Mouse (Mus musculus): ENCODE measurements around the gene Acp5.

The Acp5 gene

GRCm38 (mm10) chr9:22098993-22099696 is 36.4 kb downstream of the Acp5 start, which contains the start of gene Cnn1:
Gene Cnn1, plus strand, starts transcription at chr9:22099216.
- 8% methylated on average over 14 of the region's 14 CpGs for WGBS

GRCm38 (mm10) chr9:22095854-22096307 is 39.6 kb downstream of the Acp5 start:
- 2% methylated on average over 24 of the region's 24 CpGs for WGBS

- WGBS: 90% methylated on average over 6 of the region's 6 CpGs
Measured at GRCm38 (mm10) chr9:22092746-22093145, 42.8 kb downstream of the Acp5 start.

GRCm38 (mm10) chr9:22089986-22090385 is 45.5 kb downstream of the Acp5 start:
- WGBS: 77% methylated on average over 7 of the region's 7 CpGs

GRCm38 (mm10) chr9:22089281-22089680 is 46.2 kb downstream of the Acp5 start:
- WGBS: 97% methylated on average over 7 of the region's 7 CpGs

- 87% methylated on average over 2 of the region's 2 CpGs for WGBS
Measured at GRCm38 (mm10) chr9:22087034-22087618, 48.4 kb downstream of the Acp5 start.

- WGBS: 70% methylated on average over 6 of the region's 6 CpGs
Measured at GRCm38 (mm10) chr9:22086012-22086411, 49.5 kb downstream of the Acp5 start.

GRCm38 (mm10) chr9:22085022-22085834 is 50.3 kb downstream of the Acp5 start, which contains the start of gene Ecsit:
Gene Ecsit, minus strand, starts transcription at chr9:22085438.
- WGBS: under 1% methylated on average over 48 of the region's 48 CpGs

- 18% methylated on average over 4 of the region's 4 CpGs for WGBS
Measured at GRCm38 (mm10) chr9:22084667-22085021, 50.9 kb downstream of the Acp5 start.
